Mouse (Mus musculus) neural tube, embryonic 13.5 days (tissue): ENCODE data around the gene Lce1b. TPM values are rescaled to one million over a fixed set of nuclear protein-coding genes. Genes with fewer than 3 reads are reported as not detected.

Experiments
- ATAC-seq: fragments of 200-750 bp; cut with Nextera tagmentation; 2 replicates; pipeline ENCODE4 v1.8.0; 2017; ENCODE audit warnings: low read depth, mild to moderate bottlenecking, moderate TSS enrichment, moderate library complexity
- H3K27ac ChIP-seq: fragments of 300-500 bp; sonication (generic); replicated peaks from 2 replicates; pipeline ENCODE4 v1.5.1; 2015; ENCODE audit warnings: moderate library complexity, mild to moderate bottlenecking, inconsistent platforms
- H3K27me3 ChIP-seq: fragments of 300-500 bp; sonication (generic); 2 replicates; pipeline ENCODE4 v1.6.1; 2015; ENCODE audit warnings: mild to moderate bottlenecking, inconsistent platforms
- H3K36me3 ChIP-seq: fragments of 300-500 bp; sonication (generic); 2 replicates; pipeline ENCODE4 v1.6.1; 2015; ENCODE audit warnings: mild to moderate bottlenecking, inconsistent platforms
- H3K4me1 ChIP-seq: fragments of 300-500 bp; sonication (generic); replicated peaks from 2 replicates; pipeline ENCODE4 v1.6.1; 2015; ENCODE audit warnings: inconsistent platforms
- H3K4me2 ChIP-seq: fragments of 300-500 bp; sonication (generic); 2 replicates; pipeline ENCODE4 v1.6.1; 2015; ENCODE audit warnings: inconsistent platforms, mild to moderate bottlenecking, moderate library complexity
- H3K4me3 ChIP-seq: fragments of 300-500 bp; sonication (generic); 2 replicates; pipeline ENCODE4 v1.5.1; 2015; ENCODE audit warnings: mild to moderate bottlenecking, inconsistent platforms
- H3K9ac ChIP-seq: fragments of 300-500 bp; sonication (generic); 2 replicates; pipeline ENCODE4 v1.6.1; 2015; ENCODE audit warnings: moderate library complexity, mild to moderate bottlenecking, inconsistent platforms
- H3K9me3 ChIP-seq: fragments of 300-500 bp; sonication (generic); 2 replicates; pipeline ENCODE4 v1.6.1; 2016; ENCODE audit warnings: inconsistent platforms
- WGBS: fragments of 180-500 bp; shearing (Covaris S2); methylation state at CpG from one replicate; pipeline ENCODE4 v1.1.7; 2015; 5-methylcytosine and 5-hydroxymethylcytosine counted together
- polyA plus RNA-seq: library from polyadenylated mRNA; unstranded; fragments of >200 nt; fragmentation: Nextera tagmentation; extraction: Ambion mirVana; gene quantifications from 2 replicates; pipeline ENCODE4 v1.2.1, GENCODE M21; 2015

Gene Lce1b
- polyA plus RNA-seq, 1 experiment from 2014 or later: not detected

- ATAC-seq: no peak
- Histone ChIP-seq H3K4me1 (no peaks in the 10 kb centered on the region), H3K9ac (no peak overlapping the region), H3K27me3 (no peaks in the 10 kb centered on the region), H3K27ac (no peak overlapping the region), H3K9me3 (no peaks in the 10 kb centered on the region), H3K4me3 (no peak overlapping the region), H3K4me2 (no peak overlapping the region), H3K36me3 (no peaks in the 10 kb centered on the region)
- WGBS: 85% methylated on average over 1 of the region's 1 CpGs
Observed at GRCm38 (mm10) chr3:92609804-92610203, 46.9 kb downstream of the Lce1b start.

- Histone ChIP-seq H3K27ac (no peak within 1 kb of the TSS), H3K9ac (no peak within 1 kb of the TSS), H3K4me2 (no peak within 1 kb of the TSS), H3K4me3 (no peak within 1 kb of the TSS), H3K9me3 (no peaks in the 10 kb centered on the region), H3K27me3 (no peaks in the 10 kb centered on the region), H3K36me3 (no peaks in the 10 kb centered on the region), H3K4me1 (no peaks in the 10 kb centered on the region)
- ATAC-seq: no peak
Observed at GRCm38 (mm10) chr3:92607392-92607791, 49.3 kb downstream of the Lce1b start, which contains the start of gene 2210017I01Rik. TSS of gene 2210017I01Rik (minus strand) at chr3:92607492.

Other genes with a start within 250 kb of the Lce1b start
- gene Sprr2i, start 248.9 kb downstream of the Lce1b start, polyA plus RNA-seq: not detected in 2 replicates
- not detected in 2 replicates for gene Sprr2j-ps, start 238.8 kb downstream of the Lce1b start, polyA plus RNA-seq
- 9.7 and 14.2 TPM in 2 replicates for gene Gm9774, start 227.5 kb downstream of the Lce1b start, polyA plus RNA-seq
- not detected in 2 replicates for gene Sprr2k, start 224.3 kb downstream of the Lce1b start, polyA plus RNA-seq
- not detected in 2 replicates for gene Sprr1b, start 218.1 kb downstream of the Lce1b start, polyA plus RNA-seq
- gene Sprr3, start 198.2 kb downstream of the Lce1b start, polyA plus RNA-seq: not detected in 2 replicates
- gene Sprr1a, start 171.0 kb downstream of the Lce1b start, polyA plus RNA-seq: not detected in 2 replicates
- not detected in 2 replicates for gene Sprr4, start 156.4 kb downstream of the Lce1b start, polyA plus RNA-seq
- gene 2310046K23Rik, start 122.4 kb downstream of the Lce1b start, polyA plus RNA-seq: not detected in 2 replicates
- gene Ivl, start 83.2 kb downstream of the Lce1b start, polyA plus RNA-seq: not detected in 2 replicates
- not detected in 2 replicates for gene Smcp, start 67.9 kb downstream of the Lce1b start, polyA plus RNA-seq
- gene 2210017I01Rik, start 49.4 kb downstream of the Lce1b start, polyA plus RNA-seq: not detected in 2 replicates
- gene Lce6a, start 35.3 kb downstream of the Lce1b start, polyA plus RNA-seq: not detected in 2 replicates
- not detected in 2 replicates for gene Lce1a1, start 8.6 kb downstream of the Lce1b start, polyA plus RNA-seq
- not detected in 2 replicates for gene Lce1a2, start 13.4 kb upstream of the Lce1b start, polyA plus RNA-seq
- not detected in 2 replicates for gene Lce1c, start 22.3 kb upstream of the Lce1b start, polyA plus RNA-seq
- not detected in 2 replicates for gene Lce1d, start 30.3 kb upstream of the Lce1b start, polyA plus RNA-seq
- not detected in 2 replicates for gene Lce1e, start 52.1 kb upstream of the Lce1b start, polyA plus RNA-seq
- not detected in 2 replicates for gene Lce1f, start 63.4 kb upstream of the Lce1b start, polyA plus RNA-seq
- gene Gm38119, start 82.2 kb upstream of the Lce1b start, polyA plus RNA-seq: not detected in 2 replicates
- gene Lce1g, start 95.4 kb upstream of the Lce1b start, polyA plus RNA-seq: not detected in 2 replicates
- gene Lce1h, start 108.1 kb upstream of the Lce1b start, polyA plus RNA-seq: not detected in 2 replicates
- not detected in 2 replicates for gene Lce1i, start 122.0 kb upstream of the Lce1b start, polyA plus RNA-seq
- gene Lce1j, start 133.6 kb upstream of the Lce1b start, polyA plus RNA-seq: not detected in 2 replicates
- gene Lce1k, start 151.0 kb upstream of the Lce1b start, polyA plus RNA-seq: not detected in 2 replicates
- gene Kprp, start 170.3 kb upstream of the Lce1b start, polyA plus RNA-seq: not detected in 2 replicates
- not detected in 2 replicates for gene Lce1l, start 194.4 kb upstream of the Lce1b start, polyA plus RNA-seq
- not detected in 2 replicates for gene 2310050C09Rik, start 213.3 kb upstream of the Lce1b start, polyA plus RNA-seq